Mouse (Mus musculus) forebrain, embryonic 15.5 days (tissue): ENCODE measurements around the gene Snu13. TPM values are rescaled to one million over a fixed set of nuclear protein-coding genes. Genes with fewer than 3 reads are reported as not detected.

Experiments
- ATAC-seq: fragments of 200-750 bp; cut with Nextera tagmentation; replicated peaks from 2 replicates; pipeline ENCODE4 v1.8.0; 2017; ENCODE audit warnings: mild to moderate bottlenecking, moderate TSS enrichment, moderate library complexity
- H3K27ac ChIP-seq: fragments of 300-500 bp; sonication (generic); replicated peaks from 2 replicates; pipeline ENCODE4 v1.5.1; 2015; ENCODE audit warnings: mild to moderate bottlenecking, inconsistent platforms
- H3K27me3 ChIP-seq: fragments of 300-500 bp; sonication (generic); 2 replicates; pipeline ENCODE4 v1.6.1; 2015; ENCODE audit warnings: inconsistent platforms
- H3K36me3 ChIP-seq: fragments of 300-500 bp; sonication (generic); 2 replicates; pipeline ENCODE4 v1.6.1; 2015; ENCODE audit warnings: mild to moderate bottlenecking, inconsistent platforms
- H3K4me1 ChIP-seq: fragments of 300-500 bp; sonication (generic); 2 replicates; pipeline ENCODE4 v1.6.1; 2015; ENCODE audit warnings: inconsistent platforms
- H3K4me2 ChIP-seq: fragments of 300-500 bp; sonication (generic); replicated peaks from 2 replicates; pipeline ENCODE4 v1.6.1; 2015; ENCODE audit warnings: mild to moderate bottlenecking, inconsistent platforms
- H3K4me3 ChIP-seq: fragments of 300-500 bp; sonication (generic); 2 replicates; pipeline ENCODE4 v1.5.1; 2015; ENCODE audit warnings: mild to moderate bottlenecking, inconsistent platforms
- H3K9ac ChIP-seq: fragments of 300-500 bp; sonication (generic); replicated peaks from 2 replicates; pipeline ENCODE4 v1.6.1; 2015; ENCODE audit warnings: mild to moderate bottlenecking, inconsistent platforms
- H3K9me3 ChIP-seq: fragments of 300-500 bp; sonication (generic); 2 replicates; pipeline ENCODE4 v1.6.1; 2016; ENCODE audit warnings: inconsistent platforms
- WGBS: fragments of 180-500 bp; shearing (Covaris S2); methylation state at CpG from one replicate; pipeline ENCODE4 v1.1.7; 2015; ENCODE audit warnings: mixed read lengths; 5-methylcytosine and 5-hydroxymethylcytosine counted together
- polyA plus RNA-seq: library from polyadenylated mRNA; unstranded; fragments of >200 nt; fragmentation: Nextera tagmentation; extraction: Ambion mirVana; gene quantifications from 2 replicates; pipeline ENCODE4 v1.2.1, GENCODE M21; 2015

The Snu13 gene
- polyA plus RNA-seq = 258 and 264 TPM in 2 replicates

GRCm38 (mm10) chr15:82047080-82047883 is at the start of gene Snu13:
Snu13 (minus strand) TSS chr15:82047598.
- H3K4me2 ChIP-seq = peak within 1 kb of the TSS; percentile 92
- peak within 1 kb of the TSS; percentile 90 for H3K27ac ChIP-seq
- no peaks in the 10 kb centered on the region for H3K9me3 ChIP-seq
- no peaks in the 10 kb centered on the region for H3K27me3 ChIP-seq
- peak; percentile 93 for ATAC-seq
- peaks cover 31% of the 10 kb centered on the region for H3K4me1 ChIP-seq
- under 1% methylated on average over 74 of the region's 74 CpGs for WGBS
- peaks cover 13% of the 10 kb centered on the region for H3K36me3 ChIP-seq
- peak within 1 kb of the TSS; percentile 99 for H3K4me3 ChIP-seq
- H3K9ac ChIP-seq = peak within 1 kb of the TSS; percentile 94

- Histone ChIP-seq H3K4me2 (no peak overlapping the region), H3K4me1 (no peaks in the 10 kb centered on the region), H3K9me3 (no peaks in the 10 kb centered on the region), H3K36me3 (no peaks in the 10 kb centered on the region), H3K27ac (no peak overlapping the region), H3K4me3 (no peak overlapping the region), H3K9ac (no peak overlapping the region), H3K27me3 (0 out of 2 replicates have a peak, but pooled peaks cover 2% of the 10 kb centered on the region)
- ATAC-seq = no peak
- WGBS = 86% methylated on average over 7 of the region's 7 CpGs
Observed at GRCm38 (mm10) chr15:82091061-82091460, 43.7 kb upstream of the Snu13 start.

GRCm38 (mm10) chr15:82087266-82087665 is 39.9 kb upstream of the Snu13 start:
- no peak overlapping the region for H3K9ac ChIP-seq
- 0 out of 2 replicates have a peak, but pooled peaks cover 2% of the 10 kb centered on the region for H3K27me3 ChIP-seq
- no peaks in the 10 kb centered on the region for H3K36me3 ChIP-seq
- no peak overlapping the region for H3K4me3 ChIP-seq
- H3K27ac ChIP-seq = no peak overlapping the region
- no peaks in the 10 kb centered on the region for H3K9me3 ChIP-seq
- ATAC-seq = no peak
- H3K4me2 ChIP-seq = no peak overlapping the region
- H3K4me1 ChIP-seq = no peaks in the 10 kb centered on the region
- WGBS = 12% methylated on average over 10 of the region's 10 CpGs

- Histone ChIP-seq H3K27me3 (0 out of 2 replicates have a peak, but pooled peaks cover 2% of the 10 kb centered on the region), H3K27ac (no peak overlapping the region), H3K9ac (no peak overlapping the region), H3K36me3 (no peaks in the 10 kb centered on the region), H3K4me2 (no peak overlapping the region), H3K4me1 (no peaks in the 10 kb centered on the region), H3K4me3 (no peak overlapping the region), H3K9me3 (no peaks in the 10 kb centered on the region)
- no peak for ATAC-seq
- WGBS = 81% methylated on average over 12 of the region's 12 CpGs
Observed at GRCm38 (mm10) chr15:82086131-82086530, 38.7 kb upstream of the Snu13 start.

- 88% methylated on average over 9 of the region's 9 CpGs for WGBS
- Histone ChIP-seq H3K4me3 (no peak overlapping the region), H3K4me1 (no peaks in the 10 kb centered on the region), H3K9me3 (no peaks in the 10 kb centered on the region), H3K36me3 (no peaks in the 10 kb centered on the region), H3K4me2 (no peak overlapping the region), H3K27ac (no peak overlapping the region), H3K9ac (no peak overlapping the region), H3K27me3 (0 out of 2 replicates have a peak, but pooled peaks cover 2% of the 10 kb centered on the region)
- no peak for ATAC-seq
Observed at GRCm38 (mm10) chr15:82085606-82086005, 38.2 kb upstream of the Snu13 start.

GRCm38 (mm10) chr15:82081161-82081560 is 33.8 kb upstream of the Snu13 start:
- no peak overlapping the region for H3K4me3 ChIP-seq
- no peaks in the 10 kb centered on the region for H3K36me3 ChIP-seq
- no peak overlapping the region for H3K4me2 ChIP-seq
- no peaks in the 10 kb centered on the region for H3K4me1 ChIP-seq
- 35% methylated on average over 7 of the region's 7 CpGs for whole genome bisulfite sequencing
- H3K27me3 ChIP-seq = no peaks in the 10 kb centered on the region
- no peak for ATAC-seq
- no peak overlapping the region for H3K9ac ChIP-seq
- no peak overlapping the region for H3K27ac ChIP-seq
- H3K9me3 ChIP-seq = no peaks in the 10 kb centered on the region

- Histone ChIP-seq H3K9me3 (no peaks in the 10 kb centered on the region), H3K9ac (no peak overlapping the region), H3K4me1 (no peaks in the 10 kb centered on the region), H3K27me3 (no peaks in the 10 kb centered on the region), H3K4me2 (no peak overlapping the region), H3K36me3 (no peaks in the 10 kb centered on the region), H3K27ac (no peak overlapping the region), H3K4me3 (no peak overlapping the region)
- 70% methylated on average over 10 of the region's 10 CpGs for WGBS
- ATAC-seq = no peak
Observed at GRCm38 (mm10) chr15:82079883-82080282, 32.5 kb upstream of the Snu13 start.

GRCm38 (mm10) chr15:82073490-82073889 is 26.1 kb upstream of the Snu13 start:
- WGBS = 86% methylated on average over 7 of the region's 7 CpGs
- Histone ChIP-seq H3K9ac (no peak overlapping the region), H3K4me1 (no peaks in the 10 kb centered on the region), H3K27ac (no peak overlapping the region), H3K36me3 (no peaks in the 10 kb centered on the region), H3K27me3 (peaks cover 24% of the 10 kb centered on the region), H3K9me3 (no peaks in the 10 kb centered on the region), H3K4me2 (no peak overlapping the region), H3K4me3 (no peak overlapping the region)
- ATAC-seq = no peak

GRCm38 (mm10) chr15:82071816-82072469 is 24.5 kb upstream of the Snu13 start:
- WGBS = 92% methylated on average over 26 of the region's 26 CpGs
- Histone ChIP-seq H3K27ac (no peak overlapping the region), H3K4me1 (no peaks in the 10 kb centered on the region), H3K4me2 (no peak overlapping the region), H3K36me3 (no peaks in the 10 kb centered on the region), H3K9ac (no peak overlapping the region), H3K27me3 (peaks cover 25% of the 10 kb centered on the region), H3K4me3 (no peak overlapping the region), H3K9me3 (no peaks in the 10 kb centered on the region)
- ATAC-seq = no peak

GRCm38 (mm10) chr15:82069898-82070297 is 22.5 kb upstream of the Snu13 start, which contains the start of gene Mei1:
Mei1 (plus strand) TSS chr15:82069996.
- H3K27me3 ChIP-seq = peaks cover 25% of the 10 kb centered on the region
- no peaks in the 10 kb centered on the region for H3K4me1 ChIP-seq
- no peak within 1 kb of the TSS for H3K27ac ChIP-seq
- no peak within 1 kb of the TSS for H3K9ac ChIP-seq
- no peaks in the 10 kb centered on the region for H3K9me3 ChIP-seq
- H3K4me2 ChIP-seq = peak within 1 kb of the TSS; percentile 33
- no peak for ATAC-seq
- WGBS = 25% methylated on average over 40 of the region's 40 CpGs
- no peaks in the 10 kb centered on the region for H3K36me3 ChIP-seq
- peak within 1 kb of the TSS; percentile 14; the same call in 1 of the 2 replicates for H3K4me3 ChIP-seq

- H3K9ac ChIP-seq = no peak overlapping the region
- peaks cover 22% of the 10 kb centered on the region for H3K27me3 ChIP-seq
- no peaks in the 10 kb centered on the region for H3K9me3 ChIP-seq
- H3K4me2 ChIP-seq = no peak overlapping the region
- H3K27ac ChIP-seq = no peak overlapping the region
- 15% methylated on average over 7 of the region's 7 CpGs for WGBS
- ATAC-seq = no peak
- no peaks in the 10 kb centered on the region for H3K4me1 ChIP-seq
- H3K36me3 ChIP-seq = no peaks in the 10 kb centered on the region
- H3K4me3 ChIP-seq = no peak overlapping the region
Observed at GRCm38 (mm10) chr15:82065511-82065910, 18.1 kb upstream of the Snu13 start.

- Histone ChIP-seq H3K9ac (no peak overlapping the region), H3K9me3 (no peaks in the 10 kb centered on the region), H3K4me2 (no peak overlapping the region), H3K27me3 (peaks cover 6% of the 10 kb centered on the region), H3K27ac (no peak overlapping the region), H3K36me3 (no peaks in the 10 kb centered on the region), H3K4me1 (no peaks in the 10 kb centered on the region), H3K4me3 (no peak overlapping the region)
- ATAC-seq = no peak
- WGBS = 60% methylated on average over 14 of the region's 14 CpGs
Observed at GRCm38 (mm10) chr15:82063909-82064308, 16.5 kb upstream of the Snu13 start.
